Mouse (Mus musculus) olfactory bulb, adult 2 months (tissue): ENCODE measurements around the gene Vps37d.

Experiments used
- CTCF ChIP-seq: fragments of 200-500 bp; IDR thresholded peaks from 2 replicates; pipeline ENCODE4 v1.5.1; 2012; ENCODE audit warnings: low read depth, mild to moderate bottlenecking, low read length, moderate library complexity; ENCODE audit not compliant: insufficient read depth
- POLR2A ChIP-seq: fragments of 200-500 bp; IDR thresholded peaks from 2 replicates; pipeline ENCODE4 v1.6.1; 2012; ENCODE audit warnings: mild to moderate bottlenecking, low read depth, low read length, moderate library complexity; ENCODE audit not compliant: insufficient read depth

DNA sequence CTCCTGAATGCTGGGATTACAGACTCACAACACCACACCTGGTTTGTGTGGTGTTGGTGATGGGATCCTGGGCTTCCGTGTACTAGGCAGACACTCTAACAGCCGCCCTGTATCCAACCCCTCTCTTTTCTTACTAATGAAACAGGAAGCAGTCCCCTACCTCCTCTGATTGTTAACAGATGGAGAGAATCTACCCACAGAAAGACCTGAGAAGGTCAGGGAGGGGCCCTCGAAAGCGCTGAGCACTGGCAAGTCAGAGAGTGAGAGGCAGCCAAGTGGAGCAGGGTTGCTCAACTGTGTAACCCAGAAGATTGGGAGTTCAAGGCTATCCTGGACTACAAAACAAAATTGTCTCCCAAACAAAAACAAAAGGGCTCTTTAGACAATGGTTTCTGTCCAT lies 8.8 kb upstream of the Vps37d start:
- TF ChIP-seq CTCF (no peak), POLR2A (no peak)
